Mouse (Mus musculus) kidney, postnatal 36 days (tissue): Measurements from ENCODE around the gene Chek1.
A peak's percentile ranks its signal among the peaks of the same experiment; 100 is the strongest.

ENCODE experiments used
- DNase-seq, 2 experiments: peaks; one replicate each; pipeline ENCODE4 v3.0.0; 2021 to 2022; ENCODE audit warnings: mixed read lengths in 2 of 2

Chek1 gene

DNA sequence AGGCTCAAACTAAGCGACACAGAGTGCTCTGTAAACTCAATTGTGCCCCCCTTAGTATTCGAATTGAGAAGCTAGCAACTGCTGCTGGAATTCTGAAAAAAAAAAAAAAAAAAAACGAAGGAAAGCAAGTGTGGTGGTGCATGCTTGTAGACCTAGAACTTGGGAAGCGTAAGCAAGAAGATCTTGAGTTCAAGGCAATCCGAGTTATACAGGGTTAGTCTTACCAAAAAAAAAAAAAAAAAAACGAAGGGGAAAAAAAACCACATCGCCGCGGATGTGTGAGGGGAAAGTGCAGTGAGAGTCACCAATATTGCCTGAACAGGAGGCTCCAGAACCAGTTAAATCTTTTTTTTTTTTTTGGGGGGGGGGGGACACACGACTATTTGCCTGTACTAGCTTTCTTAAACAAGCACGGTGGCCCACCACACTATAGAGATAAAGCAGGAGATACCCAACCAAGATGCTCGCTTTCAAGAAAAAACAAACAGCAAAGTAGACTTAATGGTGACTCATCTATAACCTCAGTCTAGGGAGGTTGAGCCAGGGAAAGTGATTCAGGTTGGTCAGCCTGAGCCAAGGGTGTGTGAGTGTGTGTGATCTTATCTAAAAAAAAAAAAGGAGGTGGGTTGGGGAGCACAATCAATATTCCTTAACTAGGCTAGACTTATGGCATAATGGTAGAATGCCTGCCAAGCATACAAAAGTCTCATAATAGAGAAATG, at the start of gene Chek1:
Chek1 (minus strand) TSS at position 32 of the 722 bp plus-strand sequence.
- DNase-seq = no peak

GRCm38 (mm10) chr9:36769048-36769413, 42.2 kb upstream of the Chek1 start:
- no peak for DNase-seq

- DNase-seq = peak; percentile 44 to 67
Measured at GRCm38 (mm10) chr9:36768156-36769047, 41.5 kb upstream of the Chek1 start.

GRCm38 (mm10) chr9:36767203-36768143, 40.6 kb upstream of the Chek1 start, which contains the start of gene Stt3a:
TSS of gene Stt3a (minus strand) at chr9:36767679.
- DNase-seq = peak; percentile 99 to 100

DNA sequence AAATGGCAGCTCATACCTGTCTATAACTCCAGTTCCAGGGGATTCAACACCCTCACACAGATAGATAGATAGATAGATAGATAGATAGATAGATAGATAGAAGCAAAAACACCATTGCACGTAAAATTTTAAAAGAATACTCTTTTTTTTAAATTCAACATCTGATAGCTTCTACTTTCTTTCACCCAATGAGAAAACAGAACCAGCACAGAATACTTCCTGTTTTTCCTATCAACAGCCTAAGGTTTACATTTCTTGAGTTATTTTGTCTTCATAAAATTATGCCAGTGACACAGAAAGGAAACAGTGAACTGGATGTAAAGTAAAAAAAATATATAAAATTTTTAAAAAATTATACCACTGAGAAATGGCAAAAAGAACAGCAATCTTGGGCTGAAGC, 37.5 kb upstream of the Chek1 start:
- no peak for DNase-seq

DNA sequence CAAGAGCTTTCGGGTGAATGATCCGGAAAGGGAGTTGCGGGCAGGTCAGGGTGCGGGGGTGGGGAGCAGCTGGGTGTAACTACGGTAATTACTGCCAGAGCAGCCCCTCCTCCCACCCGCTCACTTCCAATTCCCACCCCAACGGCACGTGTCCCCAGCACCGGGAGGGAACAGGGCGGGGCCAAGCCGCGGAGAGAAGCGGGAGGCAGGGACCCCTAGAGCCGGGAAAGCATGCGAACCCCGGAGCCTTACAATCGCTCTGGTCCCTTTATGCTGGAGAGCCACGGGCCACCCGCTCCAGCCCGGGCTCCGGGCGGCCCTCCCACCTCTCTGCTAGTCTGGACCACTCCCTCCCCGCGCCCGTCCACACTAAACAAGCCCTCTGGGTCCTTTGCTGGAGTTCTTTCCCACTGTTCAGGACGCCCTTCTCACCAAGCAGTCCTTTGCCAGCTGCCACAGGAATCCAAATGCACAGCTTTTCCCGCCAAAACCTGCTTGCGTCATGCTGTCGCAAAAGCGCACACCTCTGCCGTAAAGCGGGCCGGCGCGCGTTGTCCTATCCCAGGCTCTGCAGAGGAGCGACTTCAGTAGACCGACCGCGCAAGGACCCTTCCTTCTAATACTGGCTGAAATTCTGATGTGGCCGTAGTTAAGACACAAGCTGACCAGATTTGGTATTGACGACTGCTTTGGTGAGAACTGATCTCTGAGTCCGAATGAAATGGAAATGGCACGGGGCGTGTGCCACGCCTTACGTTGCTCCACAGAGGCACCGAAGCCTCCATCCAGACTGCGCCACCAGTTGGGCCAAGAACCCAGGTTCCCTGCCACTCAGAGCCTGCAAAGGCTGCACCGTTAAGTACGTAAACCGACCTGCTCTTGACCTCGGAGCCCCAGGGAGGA, 483 bp downstream of the Chek1 start:
- DNase-seq = peak; percentile 91 to 93

GRCm38 (mm10) chr9:36716624-36717023, 10.2 kb downstream of the Chek1 start:
- no peak for DNase-seq

DNA sequence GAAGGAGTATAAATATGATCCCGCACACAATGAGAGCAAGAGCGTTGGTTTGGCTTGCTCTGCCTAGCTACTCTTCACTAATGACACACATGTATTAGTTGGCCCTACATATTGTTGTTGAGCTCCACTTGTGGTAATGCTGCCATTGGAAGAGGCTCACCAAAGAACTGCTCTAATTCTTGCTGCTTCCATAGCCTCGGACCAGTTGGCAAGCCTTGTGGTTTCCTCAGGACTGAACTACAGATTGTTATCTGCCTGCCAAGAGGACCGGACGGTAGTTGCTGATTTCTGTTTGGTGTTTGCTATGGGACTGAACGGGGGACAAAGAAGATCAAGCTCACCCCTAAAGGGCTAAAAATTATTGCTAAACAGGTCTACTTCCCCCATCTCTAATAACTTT, 19.6 kb downstream of the Chek1 start:
- DNase-seq = no peak

DNA sequence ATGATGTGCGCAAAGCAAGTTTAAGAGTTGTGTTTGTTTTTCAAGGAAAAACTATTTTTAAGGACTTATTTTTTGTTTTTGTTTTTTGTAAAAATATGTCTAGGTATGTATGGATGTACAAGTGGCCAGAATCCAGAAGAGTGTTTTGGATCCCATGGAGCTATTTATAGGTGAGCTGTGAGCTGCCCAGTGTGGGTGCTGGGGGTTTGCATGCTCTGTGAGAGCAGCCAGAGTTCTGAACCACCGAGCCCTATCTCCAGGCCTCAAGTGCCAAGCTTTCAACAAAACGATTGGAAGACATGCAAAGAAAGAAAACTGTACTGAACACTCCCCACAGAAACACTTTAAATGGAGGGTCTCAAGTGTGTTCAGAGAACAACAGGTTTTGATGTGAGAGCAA, 20.9 kb downstream of the Chek1 start:
- no peak for DNase-seq

- DNase-seq = no peak
Measured at GRCm38 (mm10) chr9:36694276-36694675, 32.6 kb downstream of the Chek1 start.

GRCm38 (mm10) chr9:36692920-36693319, 33.9 kb downstream of the Chek1 start, which contains the start of gene Acrv1:
TSS of gene Acrv1 (plus strand) at chr9:36693220.
- DNase-seq = no peak

GRCm38 (mm10) chr9:36687329-36687728, 39.5 kb downstream of the Chek1 start:
- peak in 1 of 2 experiments; percentile 25 for DNase-seq

- no peak for DNase-seq
Measured at GRCm38 (mm10) chr9:36681424-36681823, 45.4 kb downstream of the Chek1 start.
